Mouse (Mus musculus) 3T3-L1 (cell line): Measurements from ENCODE around the gene Olfr1012.
"Not testable (repeated sequence)": the region's sequence is repeated elsewhere in the genome, so short reads cannot be mapped to it uniquely, and the experiment has no call there.

Experiments
- DNase-seq: peaks from one replicate; pipeline ENCODE4 v3.0.0-alpha.2; 2015; ENCODE audit warnings: low read depth, low spot score

Gene Olfr1012

DNA sequence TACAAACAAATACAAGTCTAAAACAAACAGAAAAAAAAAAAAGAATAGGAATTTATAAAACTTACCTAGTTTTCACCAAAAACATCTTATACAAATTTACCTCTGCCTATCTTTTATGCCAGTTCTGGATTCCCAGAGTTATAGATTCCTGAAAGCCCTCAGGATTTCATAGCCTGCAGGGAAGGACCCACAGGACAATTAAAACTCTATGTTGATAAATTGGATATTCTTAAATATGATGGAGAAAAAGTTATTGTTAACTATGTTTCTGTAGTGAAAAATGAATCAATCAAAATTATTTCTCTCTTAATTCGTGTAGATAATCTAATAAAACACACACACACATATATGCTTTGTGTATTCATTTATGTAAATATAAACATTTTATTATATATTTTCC lies at the start of gene Olfr1012:
Gene Olfr1012 (minus strand): TSS at position 101 of the 400 bp plus-strand sequence.
- DNase-seq, result no peak

GRCm38 (mm10) chr2:85804501-85804900 lies 41.9 kb upstream of the Olfr1012 start:
- peak; percentile 54 for DNase-seq

GRCm38 (mm10) chr2:85802444-85802843 lies 39.9 kb upstream of the Olfr1012 start, which contains the start of gene Olfr1016:
Gene Olfr1016, minus strand, starts transcription at chr2:85802544.
- DNase-seq, result no peak

DNA sequence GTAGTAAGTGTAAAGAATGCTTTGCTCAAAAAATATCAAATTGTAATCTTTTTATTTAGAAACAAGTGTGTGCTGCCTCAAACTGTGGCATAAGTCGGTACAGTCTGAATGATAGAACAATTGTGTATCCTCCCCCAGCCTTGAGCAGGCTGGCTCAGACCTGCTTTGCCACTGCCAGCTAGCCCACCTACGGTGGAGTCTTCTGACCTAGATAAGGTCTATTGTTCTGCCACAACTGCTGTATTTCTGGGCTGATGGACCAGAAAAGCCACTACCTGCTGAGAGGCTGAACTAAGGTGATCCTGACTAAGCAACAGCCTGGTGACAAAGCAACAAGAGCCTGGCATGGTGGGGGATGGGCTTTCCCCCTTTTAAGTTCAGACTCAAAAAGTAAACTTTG lies 29.8 kb upstream of the Olfr1012 start:
- DNase-seq, result no peak

GRCm38 (mm10) chr2:85781717-85782116 lies 19.2 kb upstream of the Olfr1012 start, which contains the start of gene Olfr1015:
Gene Olfr1015, plus strand, starts transcription at chr2:85782017.
- no peak for DNase-seq

DNA sequence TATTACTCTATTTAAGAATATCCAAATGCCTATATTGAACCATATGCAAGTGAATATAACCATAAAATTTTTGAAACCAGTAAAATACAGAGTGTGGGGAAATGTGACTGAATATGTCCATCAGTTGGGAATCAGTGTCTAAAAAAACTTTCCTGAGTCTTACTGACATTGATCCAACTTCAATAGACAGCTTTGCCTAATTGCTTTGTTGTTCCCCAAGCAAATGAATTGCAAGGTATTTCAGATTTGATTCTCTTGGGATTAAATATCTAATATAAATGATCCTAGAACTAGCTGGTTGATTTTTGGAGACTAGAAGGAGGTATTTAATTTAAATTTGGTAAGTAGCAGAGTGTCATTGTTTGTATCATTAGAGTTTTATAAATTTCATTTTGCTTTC lies 9.8 kb upstream of the Olfr1012 start, which contains the start of gene Olfr1014:
Gene Olfr1014 (plus strand): TSS at position 301 of the 400 bp plus-strand sequence.
- DNase-seq, result no peak

DNA sequence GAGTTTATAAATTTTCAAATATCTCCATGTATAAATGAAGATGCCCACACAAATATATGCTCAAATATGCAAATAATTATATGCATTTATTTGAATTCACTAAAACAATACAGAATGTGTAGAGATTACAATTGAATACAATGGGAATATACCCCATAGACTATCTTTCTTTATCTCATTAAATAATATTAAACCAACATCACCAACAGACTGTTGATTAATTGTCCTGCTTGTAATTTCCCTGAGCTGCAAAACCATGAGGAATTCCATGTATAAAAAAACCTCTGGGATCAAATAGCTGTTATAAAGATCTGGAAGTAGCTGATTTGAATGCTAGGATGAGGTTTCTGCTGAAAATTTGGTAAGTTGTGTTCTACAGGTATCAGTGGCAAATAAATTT lies 4.2 kb upstream of the Olfr1012 start, which contains the start of gene Olfr1013:
Gene Olfr1013 (plus strand): TSS at position 301 of the 400 bp plus-strand sequence.
- no peak for DNase-seq

DNA sequence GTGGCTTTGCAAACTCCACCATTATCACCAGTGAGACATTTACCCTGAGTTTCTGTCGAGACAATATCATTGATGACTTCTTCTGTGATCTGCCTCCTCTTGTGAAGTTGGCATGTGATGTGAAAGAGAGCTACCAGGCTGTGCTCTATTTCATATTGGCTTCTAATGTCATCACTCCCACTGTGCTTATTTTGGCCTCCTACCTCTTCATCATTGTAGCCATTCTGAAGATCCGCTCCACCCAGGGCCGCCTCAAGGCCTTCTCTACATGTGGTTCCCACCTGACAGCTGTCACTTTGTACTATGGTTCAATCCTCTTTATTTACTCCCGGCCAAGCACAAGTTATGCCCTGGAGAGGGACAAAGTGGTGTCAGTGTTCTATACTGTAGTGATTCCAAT lies 8.7 kb downstream of the Olfr1012 start:
- DNase-seq, result no peak

GRCm38 (mm10) chr2:85725793-85726192 lies 36.8 kb downstream of the Olfr1012 start:
- DNase-seq, result peak; percentile 60

DNA sequence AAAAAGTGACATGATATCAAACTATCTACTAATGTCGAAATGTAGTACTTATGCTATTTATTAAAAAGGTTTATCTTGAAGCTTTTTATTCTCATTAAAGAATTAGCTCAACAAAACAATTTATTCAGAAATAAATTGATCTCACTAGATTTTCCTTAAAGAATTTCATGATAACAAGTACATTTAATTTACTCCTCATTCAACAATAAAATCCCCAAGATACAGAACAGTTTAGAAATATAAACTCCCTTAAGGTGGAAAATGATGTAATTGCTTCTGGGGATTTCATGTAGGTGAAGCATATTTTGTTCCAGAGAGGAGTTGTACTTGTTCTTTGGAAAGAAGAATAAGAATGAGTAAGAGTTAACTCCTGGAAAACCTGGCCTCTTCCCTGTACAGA lies 47.4 kb downstream of the Olfr1012 start, which contains the start of gene Olfr1009:
Gene Olfr1009 (plus strand): TSS at position 301 of the 400 bp plus-strand sequence.
- no peak for DNase-seq

DNA sequence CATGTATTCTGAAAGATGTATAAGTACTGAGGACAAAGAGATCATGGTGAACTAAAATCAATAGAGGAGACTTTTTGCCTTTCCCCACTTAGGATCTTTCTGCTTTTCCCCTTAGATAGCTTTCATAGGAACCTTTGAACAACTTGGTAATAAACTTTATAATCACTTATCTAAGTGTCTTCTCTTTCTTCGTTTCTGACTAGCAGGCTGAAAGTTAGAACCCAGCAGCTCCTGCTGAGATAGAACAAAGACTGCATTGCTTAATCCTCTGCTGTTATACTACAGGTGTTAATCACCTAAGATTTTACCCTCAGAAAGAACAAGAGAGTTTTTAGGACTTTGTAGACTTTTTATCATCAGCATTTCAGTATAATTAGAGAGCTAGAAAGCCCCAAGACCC lies 51.4 kb downstream of the Olfr1012 start:
- no peak for DNase-seq

DNA sequence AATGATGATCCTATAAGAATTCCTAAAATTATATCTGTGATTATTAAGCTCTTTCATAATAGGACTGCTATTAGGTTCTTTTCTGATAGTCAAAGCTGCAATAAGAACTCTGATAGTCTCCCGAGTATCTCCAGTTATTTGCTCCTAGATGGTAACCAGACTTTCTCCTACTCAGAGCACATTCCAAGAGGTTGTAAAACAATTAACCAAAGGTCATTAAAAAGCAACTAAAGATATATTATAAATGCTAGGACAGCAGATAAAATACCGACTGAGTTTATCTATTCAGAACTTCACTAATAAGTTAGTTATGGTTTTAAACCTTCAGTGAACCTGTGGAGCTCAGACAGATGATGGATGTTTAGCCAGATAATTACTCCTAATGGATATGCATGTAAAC lies 51.9 kb downstream of the Olfr1012 start:
- DNase-seq, result not testable (repeated sequence)
